Mouse (Mus musculus): ENCODE data around the gene Zbtb41. TPM values are rescaled to one million over a fixed set of nuclear protein-coding genes. Genes with fewer than 3 reads are reported as not detected.
"Not testable (repeated sequence)": the region's sequence is repeated elsewhere in the genome, so short reads cannot be mapped to it uniquely, and the experiment has no call there.

Zbtb41 gene
- total RNA-seq (2021) = 10 to 100 TPM; 14.3 to 15.3 TPM
- long read RNA-seq, experiment 1, partial matches to known transcripts = 1 of 4 reads
- long read RNA-seq, experiment 1, other reads (novel, unspliced or antisense) = 3 of 4 reads
- long read RNA-seq, experiment 2 = 0 reads

DNA sequence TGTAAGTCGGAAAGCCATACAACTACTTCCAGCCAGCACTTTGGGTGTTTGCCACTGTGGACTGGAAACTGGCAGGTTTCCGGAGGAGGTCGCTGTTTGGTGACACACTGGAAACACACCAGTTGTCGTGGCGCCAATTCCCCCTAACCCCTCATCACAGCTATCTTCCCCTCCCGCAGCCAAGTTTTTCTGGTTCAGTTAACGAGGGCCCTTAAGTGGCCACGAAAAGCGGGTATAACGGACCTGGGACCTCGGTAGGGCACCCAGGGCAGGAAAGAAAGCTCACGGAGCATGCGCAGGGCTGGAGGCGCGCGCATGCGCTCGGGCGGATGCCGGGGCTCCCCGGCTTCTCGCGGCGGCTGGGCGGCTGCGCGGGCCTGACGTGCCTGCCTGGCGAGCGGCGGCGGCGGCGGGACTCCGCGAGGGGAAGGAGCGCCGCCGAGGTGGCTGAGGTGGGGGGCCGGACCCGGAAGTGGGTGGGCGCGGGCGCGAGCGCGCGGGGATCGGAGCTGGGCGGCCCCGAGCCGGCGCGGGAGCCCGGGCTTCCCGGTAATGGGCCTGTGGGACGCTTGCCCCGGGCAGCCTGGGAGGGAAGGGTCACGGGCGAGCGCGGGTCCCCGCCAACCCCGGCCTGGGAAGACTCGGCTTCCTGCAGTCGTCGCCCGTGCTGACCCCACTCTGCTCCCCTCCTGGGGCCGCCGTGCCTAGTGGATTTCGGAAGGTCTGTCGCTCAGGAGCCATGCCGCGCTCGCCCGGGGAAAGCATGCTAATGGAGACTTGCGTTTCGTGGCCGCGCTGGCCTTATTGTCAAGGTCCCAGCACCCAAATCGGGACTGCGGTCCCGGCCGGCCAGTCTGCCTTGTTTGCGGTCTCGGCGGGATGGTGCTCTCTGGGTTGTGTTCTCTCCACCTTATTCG, at the start of gene Zbtb41:
Gene Zbtb41, plus strand, starts transcription at position 414 of the 917 bp plus-strand sequence.
- peak; percentile 82 to 89 for DNase-seq
- intact Hi-C loops (cut with DNase I) = loop anchor here (5.0 kb wide), 1 partner anchor 35 kb away; no protein-coding TSS in a partner anchor

DNA sequence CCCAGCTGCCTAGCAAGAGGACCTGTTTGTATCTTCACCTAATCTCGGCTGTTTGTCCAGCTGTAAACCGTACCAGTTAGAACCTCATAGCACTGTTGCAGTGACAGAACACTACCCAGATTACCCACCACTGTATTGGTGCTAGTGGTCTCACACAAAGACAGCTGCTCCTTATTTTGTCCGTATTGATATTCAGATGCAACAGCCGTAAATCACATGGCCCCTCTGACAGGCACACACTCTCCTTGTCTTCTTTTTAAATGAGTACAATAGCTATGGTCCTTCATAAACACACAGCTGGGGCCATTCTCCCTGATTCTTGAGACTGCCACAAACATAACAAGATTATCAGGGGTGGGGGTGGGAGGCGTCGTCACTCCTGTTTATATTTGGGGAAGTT, 46.2 kb upstream of the Zbtb41 start:
- DNase-seq = no peak
- intact Hi-C loops (cut with DNase I) = no loop called here

- intact Hi-C loops (cut with DNase I) = no loop called here
- no peak for DNase-seq
Observed at GRCm38 (mm10) chr1:139376638-139377286, 45.3 kb upstream of the Zbtb41 start, which contains the start of gene Crb1. Gene Crb1 (minus strand): TSS chr1:139377100.

GRCm38 (mm10) chr1:139378861-139379620, 43.0 kb upstream of the Zbtb41 start:
- no peak for DNase-seq
- intact Hi-C loops (cut with DNase I) = no loop called here

- intact Hi-C loops (cut with DNase I) = no loop called here
- no peak for DNase-seq
Observed at GRCm38 (mm10) chr1:139379621-139379984, 42.5 kb upstream of the Zbtb41 start.

GRCm38 (mm10) chr1:139391747-139392146, 30.3 kb upstream of the Zbtb41 start:
- intact Hi-C loops (cut with DNase I) = loop anchor here (10.0 kb wide), 1 partner anchor 1273 kb away; no protein-coding TSS in a partner anchor
- no peak for DNase-seq

- DNase-seq = no peak
- intact Hi-C loops (cut with DNase I) = loop anchor here (10.0 kb wide), 1 partner anchor 1268 kb away; no protein-coding TSS in a partner anchor
Observed at GRCm38 (mm10) chr1:139396589-139396988, 25.5 kb upstream of the Zbtb41 start.

- intact Hi-C loops (cut with DNase I) = no loop called here
- no peak for DNase-seq
Observed at GRCm38 (mm10) chr1:139405766-139406165, 16.3 kb upstream of the Zbtb41 start.

DNA sequence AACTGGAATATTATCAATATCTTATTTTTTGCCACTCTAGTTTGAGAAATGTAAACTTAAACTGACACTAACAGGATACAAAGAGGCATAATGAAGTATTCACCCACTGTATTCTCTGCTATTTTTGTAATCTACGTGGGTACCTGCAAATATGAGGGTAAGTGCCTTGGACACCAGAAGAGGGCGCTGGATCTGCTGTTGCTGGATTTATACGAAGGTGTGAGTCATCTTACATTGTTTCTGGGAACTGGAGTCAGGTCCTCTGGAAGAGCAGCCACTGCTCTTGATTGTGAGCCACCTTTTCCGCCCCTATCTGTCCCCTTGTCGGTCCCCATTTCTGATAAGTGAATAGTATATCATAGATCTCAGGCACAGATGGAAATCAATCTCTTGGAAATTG, 14.4 kb upstream of the Zbtb41 start:
- intact Hi-C loops (cut with DNase I) = no loop called here
- no peak for DNase-seq

GRCm38 (mm10) chr1:139412365-139412764, 9.7 kb upstream of the Zbtb41 start:
- DNase-seq; intact Hi-C loops (cut with DNase I): not testable (repeated sequence)

GRCm38 (mm10) chr1:139413465-139413864, 8.6 kb upstream of the Zbtb41 start:
- intact Hi-C loops (cut with DNase I) = no loop called here
- DNase-seq = no peak

GRCm38 (mm10) chr1:139421521-139421874, 590 bp upstream of the Zbtb41 start:
- DNase-seq = no peak
- intact Hi-C loops (cut with DNase I) = loop anchor here (5.0 kb wide), 1 partner anchor 36 kb away; no protein-coding TSS in a partner anchor

DNA sequence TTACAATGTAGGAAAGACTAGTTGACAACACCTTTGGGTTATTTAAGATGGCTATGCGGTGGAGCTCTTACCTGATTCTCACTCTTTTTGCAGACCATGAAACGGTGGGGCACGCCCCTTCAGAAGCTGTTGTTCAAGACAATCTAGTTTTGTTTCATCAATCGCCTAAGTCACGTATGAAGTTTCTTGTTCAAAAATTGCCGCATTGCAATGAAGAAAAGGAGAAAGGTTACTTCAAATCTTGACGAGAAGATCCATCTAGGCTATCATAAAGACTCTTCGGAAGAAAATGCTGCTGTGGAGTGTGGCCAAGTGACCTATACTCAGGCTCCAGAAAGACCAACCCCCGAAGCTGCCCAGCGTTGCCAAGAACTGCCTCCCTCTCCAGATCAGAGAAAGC, 853 bp downstream of the Zbtb41 start:
- intact Hi-C loops (cut with DNase I) = loop anchor here (5.0 kb wide), 1 partner anchor 34 kb away; no protein-coding TSS in a partner anchor
- no peak for DNase-seq

DNA sequence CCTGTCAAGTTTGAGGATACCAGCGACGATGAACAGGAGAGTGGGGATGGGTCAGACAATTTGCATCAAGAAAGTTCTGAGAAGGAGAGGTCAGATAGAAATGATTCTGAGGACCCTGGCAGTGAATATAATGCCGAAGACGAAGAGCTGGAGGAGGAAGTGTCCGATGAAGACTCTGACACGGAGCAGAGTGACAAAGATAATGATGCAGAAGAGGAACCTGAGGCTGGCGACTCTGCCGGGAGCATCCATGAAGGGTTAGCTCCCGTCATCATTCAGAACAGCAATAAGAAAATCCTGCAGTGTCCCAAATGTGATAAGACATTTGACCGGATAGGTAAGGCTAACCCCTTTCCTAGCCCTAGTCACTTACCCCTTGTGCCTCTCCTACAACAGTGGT, 1.8 kb downstream of the Zbtb41 start:
- intact Hi-C loops (cut with DNase I) = loop anchor here (5.0 kb wide), 1 partner anchor 33 kb away; no protein-coding TSS in a partner anchor
- DNase-seq = no peak

DNA sequence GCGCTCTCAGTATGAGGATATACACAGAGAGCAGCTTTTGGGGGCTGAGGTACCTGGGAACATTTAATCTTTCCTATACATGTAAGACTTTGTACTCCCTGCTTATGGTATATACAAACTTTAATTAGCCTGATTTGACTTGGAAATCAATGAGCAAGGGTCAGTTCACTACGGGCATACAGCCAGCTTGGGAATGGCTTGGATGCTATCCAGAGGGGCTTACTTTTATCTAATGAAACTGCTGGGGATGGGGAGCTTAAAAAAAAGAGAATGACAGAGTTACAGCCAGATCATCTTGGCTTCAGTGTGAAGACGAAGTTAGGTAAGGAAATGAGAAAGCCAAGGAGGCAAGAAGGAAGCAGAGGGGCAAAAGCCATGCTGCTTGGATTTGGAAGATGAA, 2.9 kb downstream of the Zbtb41 start:
- DNase-seq = no peak
- intact Hi-C loops (cut with DNase I) = no loop called here

DNA sequence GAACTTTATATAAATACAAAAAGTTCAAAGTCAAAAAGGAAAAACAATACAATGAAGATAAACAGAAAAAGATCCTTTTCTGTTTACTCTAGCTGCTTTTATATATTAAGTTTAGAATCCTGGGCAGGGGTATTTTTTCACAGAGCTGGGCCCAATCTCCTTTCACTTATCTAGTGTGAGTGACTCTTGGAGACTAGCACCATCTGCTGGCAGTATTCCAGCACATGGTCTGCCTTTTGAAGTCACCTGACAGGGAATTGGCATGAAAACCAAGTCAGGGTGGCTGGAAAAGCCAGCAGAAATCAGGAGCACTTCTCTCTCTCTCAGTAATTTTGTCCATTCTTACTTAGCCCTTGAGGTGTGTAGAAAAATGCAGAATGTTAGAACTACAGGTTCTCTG, 16.3 kb downstream of the Zbtb41 start:
- no peak for DNase-seq
- intact Hi-C loops (cut with DNase I) = no loop called here

- DNase-seq; intact Hi-C loops (cut with DNase I): not testable (repeated sequence)
Observed at GRCm38 (mm10) chr1:139443103-139443502, 21.0 kb downstream of the Zbtb41 start.

DNA sequence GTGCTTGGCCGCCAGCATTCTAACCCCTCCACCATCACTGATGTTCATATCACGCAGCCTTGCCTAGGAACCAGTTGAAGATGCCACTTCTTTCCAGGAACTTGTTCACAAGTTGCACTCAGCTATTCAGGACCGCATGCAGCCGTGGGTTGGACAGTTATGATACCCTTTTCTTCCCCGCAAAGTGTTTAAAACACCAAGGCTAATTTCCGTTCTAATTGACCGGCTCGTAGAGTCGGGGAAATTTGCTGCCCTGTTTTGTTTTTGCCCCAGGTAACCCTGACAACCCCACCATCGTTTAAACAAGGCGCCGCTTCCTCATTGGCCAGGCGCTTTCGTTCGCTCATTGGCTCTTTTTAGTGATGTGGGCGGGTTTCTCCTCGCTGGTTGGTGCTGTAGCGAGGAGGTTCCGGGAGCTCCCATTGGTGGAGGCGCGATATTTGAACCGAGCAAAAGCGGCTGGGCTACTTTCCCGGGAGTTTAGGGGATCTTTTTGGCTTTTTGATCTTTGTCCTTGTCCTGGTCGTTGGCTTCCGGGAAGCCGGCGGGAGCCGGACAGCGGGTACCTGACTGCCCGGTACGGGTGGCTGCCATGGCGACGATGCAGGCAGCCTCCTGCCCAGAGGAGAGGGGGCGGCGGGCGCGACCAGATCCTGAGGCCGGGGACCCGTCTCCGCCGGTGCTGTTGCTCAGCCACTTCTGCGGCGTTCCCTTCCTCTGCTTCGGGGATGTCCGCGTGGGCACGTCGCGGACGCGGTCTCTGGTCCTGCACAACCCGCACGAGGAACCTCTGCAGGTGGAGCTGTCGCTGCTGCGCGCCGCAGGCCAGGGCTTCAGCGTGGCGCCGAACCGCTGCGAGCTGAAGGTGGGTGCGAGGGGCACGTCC, 32.5 kb downstream of the Zbtb41 start, which contains the start of gene Aspm:
Gene Aspm, plus strand, starts transcription at position 433 of the 886 bp plus-strand sequence.
- DNase-seq = peak; percentile 72 to 83
- intact Hi-C loops (cut with DNase I) = loop anchor here (5.0 kb wide), 1 partner anchor 32 kb away; the partner anchor contains the start of gene Zbtb41

- DNase-seq = no peak
- intact Hi-C loops (cut with DNase I) = loop anchor here (5.0 kb wide), 1 partner anchor 33 kb away; the partner anchor contains the start of gene Zbtb41
Observed at GRCm38 (mm10) chr1:139455226-139455869, 33.3 kb downstream of the Zbtb41 start.

Measured in gastrocnemius, postnatal 36 days (tissue).